Mouse (Mus musculus): ENCODE measurements around the gene Gtf3c5. TPM values are rescaled to one million over a fixed set of nuclear protein-coding genes. Genes with fewer than 3 reads are reported as not detected.
A peak's percentile ranks its signal among the peaks of the same experiment; 100 is the strongest.

The Gtf3c5 gene
- total RNA-seq, 2 experiments from 2014 or later = 19.1 to 19.4 TPM

DNA sequence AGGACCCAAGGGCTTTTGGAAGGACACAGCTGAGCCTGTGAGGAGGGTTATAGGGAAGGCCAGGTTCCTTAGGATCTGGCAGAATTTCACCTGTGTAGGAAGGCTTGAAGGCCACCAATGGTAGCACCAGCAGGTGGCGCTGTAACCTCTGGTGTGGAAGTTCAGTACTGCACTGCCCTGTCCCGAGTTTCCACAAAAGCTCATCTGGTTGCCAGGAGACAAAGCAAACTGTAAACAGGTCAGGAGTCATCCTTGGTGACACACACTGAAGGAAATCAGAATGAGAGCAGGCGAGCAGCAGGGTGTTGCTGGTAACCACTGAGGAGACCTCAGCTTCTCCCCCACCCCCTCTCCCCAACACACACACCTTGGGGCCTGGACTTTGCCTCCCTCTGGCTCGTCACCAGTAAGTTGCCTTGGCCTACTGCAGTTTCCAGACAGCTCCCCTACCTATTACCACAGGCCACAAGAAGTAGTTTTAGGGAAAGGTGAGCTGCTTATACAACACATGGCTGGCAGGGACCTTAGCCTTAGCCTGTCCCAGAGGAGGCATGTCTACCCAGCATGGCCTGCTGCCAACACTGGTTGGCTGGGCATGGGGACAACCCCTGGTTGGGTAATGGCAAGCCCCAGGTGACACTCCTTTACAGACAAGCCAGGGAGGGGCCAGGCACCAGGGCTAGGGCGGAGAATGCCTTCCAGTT is 66.2 kb downstream of the Gtf3c5 start:
- peak; percentile 65 to 80 for DNase-seq (ENCODE audit: low spot score in 2 of 2)

Small RNA genes within 50 kb of the gene (microRNA-seq; reads per million reads assigned to microRNA genes)
- 0 reads per million in 2 experiments for gene Gm22824

Other genes with a start within 250 kb of the Gtf3c5 start
- 10 to 100 TPM; 27.1 to 27.2 TPM for gene Ppp1r26, start 137.0 kb downstream of the Gtf3c5 start, total RNA-seq (2021)
- gene 1700007K13Rik, start 117.4 kb downstream of the Gtf3c5 start, total RNA-seq (2021) = 1 to 10 TPM; 4.4 to 5.2 TPM
- gene Mrps2, start 115.7 kb downstream of the Gtf3c5 start, total RNA-seq (2021) = 10 to 100 TPM; 37.3 to 40.1 TPM
- gene Gbgt1, start 86.9 kb downstream of the Gtf3c5 start, total RNA-seq (2021) = 1 to 10 TPM; 2.4 to 2.6 TPM
- 1 to 10 TPM in 1 of 2 experiments, not detected in 1; 1.1 TPM for gene Gm10134, start 77.7 kb downstream of the Gtf3c5 start, total RNA-seq (2021)
- gene Ralgds, start 70.6 kb downstream of the Gtf3c5 start, total RNA-seq (2021) = 10 to 100 TPM; 78.2 to 87.4 TPM
- not detected for gene Cel, start 20.3 kb downstream of the Gtf3c5 start, total RNA-seq (2021)
- not detected for gene Gfi1b, start 38.2 kb upstream of the Gtf3c5 start, total RNA-seq (2021)
- gene Tsc1, start 57.5 kb upstream of the Gtf3c5 start, total RNA-seq (2021) = 10 to 100 TPM; 54.4 to 58.4 TPM
- gene Spaca9, start 116.0 kb upstream of the Gtf3c5 start, total RNA-seq (2021) = under 1 TPM in 1 of 2 experiments, not detected in 1; 0.61 TPM
- gene Ak8, start 116.4 kb upstream of the Gtf3c5 start, total RNA-seq (2021) = 1 to 10 TPM; 1.1 to 1.5 TPM

Data from left cerebral cortex, adult 18-20 months (tissue).